Mouse (Mus musculus) heart, postnatal 0 days (tissue): Measurements from ENCODE around the gene Acadm.

Experiments used
- CTCF ChIP-seq: IDR thresholded peaks from 2 replicates; pipeline ENCODE4 v1.5.1; 2016; ENCODE audit warnings: antibody characterized with exemption, control low read depth, low read depth
- EP300 ChIP-seq: IDR thresholded peaks from 2 replicates; pipeline ENCODE4 v1.6.1; 2016; ENCODE audit warnings: antibody characterized with exemption, low read depth

DNA sequence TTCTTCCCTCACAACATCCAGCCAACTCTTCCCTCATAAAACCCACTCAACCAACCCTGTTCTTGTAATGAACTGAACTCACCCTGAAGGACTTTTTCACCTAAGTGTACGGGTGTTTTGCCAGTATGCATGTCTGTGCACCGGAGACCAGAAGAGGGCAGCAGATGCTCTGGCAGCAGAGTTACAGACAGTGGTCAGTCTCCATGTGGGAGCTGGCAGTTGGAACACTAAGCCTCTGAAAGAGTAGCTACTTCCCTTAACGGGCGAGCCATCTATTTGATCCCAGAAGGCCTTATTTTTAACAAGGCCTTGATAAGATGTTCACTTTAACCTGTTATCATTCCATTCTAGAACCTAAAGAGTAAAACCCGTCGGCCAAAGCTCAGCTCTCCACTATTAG, 39.8 kb downstream of the Acadm start:
- TF ChIP-seq CTCF, result peak; percentile 73
- no peak for TF ChIP-seq EP300
